Mouse (Mus musculus) G1E (cell line): ENCODE data around the gene Zswim4. TPM values are rescaled to one million over a fixed set of nuclear protein-coding genes. Genes with fewer than 3 reads are reported as not detected.

ENCODE experiments used
- ATAC-seq: 2 replicates; pipeline ENCODE4 v1.8.0; 2016; ENCODE audit warnings: mild to moderate bottlenecking; ENCODE audit not compliant: insufficient number of reproducible peaks, poor library complexity, low FRiP score, severe bottlenecking; ENCODE audit errors: extremely low read depth
- DNase-seq: peaks from one replicate; pipeline ENCODE4 v3.0.0; 2012; ENCODE audit warnings: low spot score
- H3K27me3 ChIP-seq: 2 replicates; pipeline ENCODE4 v1.6.1; 2012; ENCODE audit warnings: mild to moderate bottlenecking, low read length, inconsistent platforms; ENCODE audit not compliant: insufficient read depth
- H3K36me3 ChIP-seq: replicated peaks from 2 replicates; pipeline ENCODE3; 2012; ENCODE audit warnings: mild to moderate bottlenecking, inconsistent platforms
- H3K4me1 ChIP-seq: 2 replicates; pipeline ENCODE4 v1.6.1; 2012; ENCODE audit warnings: low read depth, low read length, inconsistent platforms, mixed read lengths; ENCODE audit not compliant: insufficient read depth
- H3K4me3 ChIP-seq: 2 replicates; pipeline ENCODE4 v1.5.1; 2012; ENCODE audit warnings: low read depth, mild to moderate bottlenecking, inconsistent platforms, low read length, moderate library complexity, mixed read lengths
- H3K9me3 ChIP-seq: replicated peaks from 2 replicates; pipeline ENCODE4 v1.6.1; 2012; ENCODE audit warnings: inconsistent platforms
- CTCF ChIP-seq: IDR thresholded peaks from 2 replicates; pipeline ENCODE4 v1.5.1; 2012; ENCODE audit warnings: low read depth, low read length, inconsistent platforms, mixed read lengths
- GATA1 ChIP-seq: IDR thresholded peaks from 2 replicates; pipeline ENCODE4 v1.6.1; 2012; ENCODE audit warnings: borderline replicate concordance, low read length, inconsistent platforms, mixed read lengths
- GATA2 ChIP-seq: IDR thresholded peaks from 2 replicates; pipeline ENCODE4 v1.6.1; 2012; ENCODE audit warnings: low read depth, low read length, inconsistent platforms, borderline replicate concordance
- POLR2AphosphoS5 ChIP-seq: IDR thresholded peaks from 2 replicates; pipeline ENCODE4 v1.6.1; 2012; ENCODE audit warnings: low read depth, low read length, inconsistent platforms; ENCODE audit not compliant: insufficient replicate concordance
- TAL1 ChIP-seq: conservative IDR thresholded peaks from 2 replicates; pipeline ENCODE4 v1.6.1; 2012; ENCODE audit warnings: low read depth, low read length, inconsistent platforms, mixed read lengths
- polyA plus RNA-seq: library from polyadenylated mRNA; stranded (reverse); fragments of >175 nt; gene quantifications from 2 replicates; pipeline ENCODE4 v1.2.3, GENCODE M21; 2012
- total RNA-seq, 2 experiments: library from RNA; stranded (forward) in 1 of 2; stranded (reverse) in 1 of 2; fragments of 200-1000 nt in 1 of 2; fragments of >200 nt in 1 of 2; fragmentation: Nextera tagmentation in 1 of 2; gene quantifications; 2 replicates each; pipeline ENCODE4 v1.2.3; 2014 to 2017

The Zswim4 gene
- total and polyA plus RNA-seq, 3 experiments: 5.7 to 19.0 (median 8.5) TPM

DNA sequence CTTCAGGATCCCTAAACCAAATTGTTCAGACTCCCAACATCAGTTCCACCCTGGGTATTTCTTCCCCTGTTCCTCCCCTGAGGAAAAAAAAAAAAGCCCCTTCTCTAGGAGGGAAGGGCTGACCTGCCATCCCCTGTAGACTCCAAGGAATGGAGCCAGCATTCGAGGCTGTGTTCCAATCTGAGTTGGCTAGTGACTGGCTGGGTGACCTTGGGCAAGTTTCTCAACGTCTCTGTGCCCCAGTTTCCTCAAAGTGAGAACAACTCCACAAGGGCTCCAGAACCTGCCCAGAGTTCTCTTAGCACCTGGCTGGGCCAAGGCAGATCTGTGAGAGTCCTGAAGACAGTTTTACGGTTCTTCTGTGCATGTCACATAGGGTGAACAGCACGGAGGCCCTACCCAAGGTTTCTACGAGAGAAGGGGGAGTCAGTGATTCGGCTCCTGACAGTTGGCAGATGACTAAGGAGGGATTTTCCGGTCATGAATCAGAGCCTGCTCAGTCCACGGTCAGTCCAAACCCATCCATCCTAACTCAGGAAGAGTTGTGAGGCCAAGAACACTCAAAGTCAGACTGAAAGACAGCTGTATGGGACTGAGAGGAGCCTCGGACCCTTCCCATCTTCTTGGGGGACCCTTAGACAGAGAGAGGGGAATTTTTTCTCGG lies 977 bp downstream of the Zswim4 start:
- H3K36me3 ChIP-seq: peaks cover 42% of the 10 kb centered on the region
- H3K9me3 ChIP-seq: no peaks in the 10 kb centered on the region
- H3K27me3 ChIP-seq: peaks cover 2% of the 10 kb centered on the region; the same call in 1 of the 2 replicates
- H3K4me1 ChIP-seq: peaks cover 22% of the 10 kb centered on the region
- TF ChIP-seq GATA1 (no peak), GATA2 (no peak), CTCF (no peak), TAL1 (no peak), POLR2AphosphoS5 (no peak)
- DNase-seq: no peak
- H3K4me3 ChIP-seq: peak overlapping the region; percentile 84
- no peak for ATAC-seq

DNA sequence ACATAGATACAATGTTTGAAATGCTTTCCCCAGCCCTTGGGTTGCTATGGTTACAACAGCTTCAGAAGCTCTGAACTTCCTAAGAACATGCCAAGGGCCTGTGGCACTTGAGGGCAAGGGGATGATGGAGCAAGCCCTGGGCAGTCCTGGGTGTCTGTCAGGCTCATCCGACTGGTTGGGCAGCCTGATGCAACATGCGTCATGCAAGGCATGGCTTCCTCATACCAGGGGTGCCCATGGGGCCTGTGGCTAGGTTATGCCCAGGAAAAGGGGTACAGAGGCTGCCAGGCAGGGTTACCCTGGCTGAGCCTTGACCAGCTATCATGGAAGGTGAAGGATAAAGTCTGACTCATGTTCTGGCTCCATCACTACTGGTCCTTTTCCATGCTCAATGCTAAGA lies 3.8 kb downstream of the Zswim4 start:
- TF ChIP-seq POLR2AphosphoS5 (no peak), GATA2 (no peak), GATA1 (no peak), CTCF (no peak), TAL1 (no peak)

DNA sequence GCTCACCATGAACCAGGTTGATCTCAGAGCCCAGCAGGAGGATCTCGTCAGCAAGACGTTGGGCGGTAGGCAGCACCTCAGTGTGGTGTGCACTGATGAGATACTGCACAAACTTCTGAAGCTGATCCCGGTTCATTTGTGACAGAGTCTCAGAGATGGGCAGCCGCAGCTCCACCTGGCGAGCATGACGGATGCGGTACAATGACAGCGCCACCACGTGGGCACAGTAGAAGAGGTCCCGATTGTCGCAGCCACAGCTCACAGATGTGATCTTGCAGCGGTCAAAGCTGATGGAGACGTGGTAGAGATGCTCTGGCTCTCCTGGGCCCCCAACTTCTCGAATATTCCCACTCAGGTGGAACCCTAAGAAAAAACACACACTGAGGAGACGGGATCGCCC lies 6.1 kb downstream of the Zswim4 start:
- no peak for ATAC-seq
- H3K27me3 ChIP-seq: no peaks in the 10 kb centered on the region
- DNase-seq: no peak
- H3K4me1 ChIP-seq: peaks cover 5% of the 10 kb centered on the region
- peaks cover 91% of the 10 kb centered on the region for H3K36me3 ChIP-seq
- H3K4me3 ChIP-seq: no peak overlapping the region
- no peaks in the 10 kb centered on the region for H3K9me3 ChIP-seq
- TF ChIP-seq TAL1 (no peak), CTCF (no peak), GATA1 (no peak), POLR2AphosphoS5 (no peak), GATA2 (no peak)

More for the DNA sequence above, 3.8 kb downstream of the Zswim4 start:
- peaks cover 19% of the 10 kb centered on the region for H3K4me1 ChIP-seq
- H3K36me3 ChIP-seq: peaks cover 68% of the 10 kb centered on the region
- no peak overlapping the region for H3K4me3 ChIP-seq
- DNase-seq (no peak), ATAC-seq (no peak)
- no peaks in the 10 kb centered on the region for H3K9me3 ChIP-seq
- H3K27me3 ChIP-seq: no peaks in the 10 kb centered on the region

DNA sequence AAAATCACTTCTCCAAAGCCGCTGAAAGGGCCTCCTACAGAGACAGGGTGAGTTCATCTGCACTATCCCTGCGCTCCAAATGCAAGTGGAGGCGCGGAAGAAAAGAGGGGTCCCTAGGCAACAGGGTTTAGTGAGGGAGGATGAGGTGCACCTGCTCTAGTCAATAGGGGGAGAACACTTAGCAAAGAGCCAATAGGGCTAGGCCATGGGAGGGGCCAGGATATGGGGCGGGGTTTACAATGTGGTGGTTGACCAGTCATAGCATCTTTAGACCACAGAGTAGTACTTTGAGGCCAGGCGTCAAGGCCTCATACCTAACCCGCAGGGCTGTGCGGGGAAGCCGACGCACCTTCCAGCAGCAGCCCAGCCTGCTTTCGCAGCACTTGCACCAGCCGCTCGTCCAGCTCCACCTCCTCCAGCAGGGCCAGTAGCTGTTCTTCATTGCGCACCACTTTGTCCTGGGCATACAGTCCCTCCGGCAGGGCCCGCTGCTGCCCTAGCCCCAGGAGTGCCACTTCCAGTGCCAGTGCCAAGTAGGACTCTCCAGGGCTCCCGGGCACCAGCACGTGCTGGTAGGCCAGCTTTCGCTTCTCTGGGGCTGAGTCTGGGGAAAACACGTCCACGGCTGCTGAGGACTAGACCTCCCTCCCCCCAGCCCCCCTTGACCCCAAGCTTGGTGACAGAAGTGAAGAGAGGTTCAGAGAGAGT lies 13.4 kb downstream of the Zswim4 start:
- DNase-seq (no peak), ATAC-seq (no peak)
- peaks cover 92% of the 10 kb centered on the region for H3K36me3 ChIP-seq
- no peaks in the 10 kb centered on the region for H3K9me3 ChIP-seq
- H3K27me3 ChIP-seq: no peaks in the 10 kb centered on the region
- no peak overlapping the region; the same call in 1 of the 2 replicates for H3K4me3 ChIP-seq
- H3K4me1 ChIP-seq: peaks cover 33% of the 10 kb centered on the region
- TF ChIP-seq GATA2 (no peak), CTCF (no peak), TAL1 (no peak), GATA1 (no peak), POLR2AphosphoS5 (no peak)

DNA sequence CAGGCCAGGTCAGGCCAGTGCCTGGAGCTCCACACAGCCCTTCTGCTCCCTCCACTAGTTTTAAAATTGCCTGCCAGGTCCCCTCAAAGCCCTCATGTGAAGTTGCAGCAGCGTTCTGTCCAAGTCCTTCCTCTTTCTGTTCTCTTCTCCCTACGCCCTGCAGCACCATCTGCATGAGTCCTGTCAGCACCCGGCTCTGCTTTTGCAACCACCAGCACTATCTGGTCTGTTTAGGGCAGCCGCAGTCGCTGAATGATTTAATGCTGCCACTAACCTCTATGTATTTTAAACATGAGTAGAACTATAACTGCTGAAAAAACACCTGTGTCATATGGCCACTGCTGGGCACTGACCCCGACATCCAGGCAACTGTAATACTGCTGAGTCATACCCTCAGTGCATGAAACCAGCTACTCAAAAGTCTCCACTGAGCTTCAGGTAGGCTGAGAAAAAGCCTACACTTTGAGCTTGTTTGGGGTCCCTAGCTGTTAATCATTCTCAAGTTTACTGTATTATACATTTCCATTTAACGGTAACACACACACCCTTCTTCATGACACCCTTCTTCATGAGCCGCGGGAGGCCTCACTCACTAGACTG lies 14.2 kb downstream of the Zswim4 start:
- ATAC-seq: peak; percentile 54
- TF ChIP-seq TAL1 (no peak), GATA2 (no peak), CTCF (no peak), GATA1 (no peak), POLR2AphosphoS5 (no peak)
- peak overlapping the region; percentile 49; the same call in 1 of the 2 replicates for H3K4me3 ChIP-seq
- no peaks in the 10 kb centered on the region for H3K9me3 ChIP-seq
- H3K27me3 ChIP-seq: no peaks in the 10 kb centered on the region
- DNase-seq: peak; percentile 63
- peaks cover 33% of the 10 kb centered on the region for H3K4me1 ChIP-seq
- peaks cover 92% of the 10 kb centered on the region for H3K36me3 ChIP-seq

DNA sequence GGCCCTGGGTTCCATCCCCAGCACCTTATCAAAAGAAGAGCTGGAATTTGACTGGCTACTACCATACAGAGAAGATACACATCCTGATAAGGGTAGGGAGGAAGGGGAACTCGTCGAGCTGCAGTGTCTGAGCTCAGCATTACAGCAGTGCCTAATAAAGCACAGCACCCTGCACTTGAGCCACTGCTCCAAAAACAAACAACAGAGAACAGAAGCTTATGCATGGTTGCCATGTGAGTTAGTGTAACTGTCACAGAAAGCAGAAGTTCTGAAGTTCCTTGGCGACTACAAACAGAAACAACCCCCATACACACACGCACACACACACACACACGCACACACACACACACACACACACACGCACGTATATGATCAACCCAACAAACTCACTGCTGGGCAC lies 16.8 kb downstream of the Zswim4 start:
- DNase-seq (no peak), ATAC-seq (no peak)
- H3K4me3 ChIP-seq: no peak overlapping the region
- H3K4me1 ChIP-seq: peaks cover 33% of the 10 kb centered on the region
- no peaks in the 10 kb centered on the region for H3K9me3 ChIP-seq
- TF ChIP-seq POLR2AphosphoS5 (no peak), TAL1 (no peak), GATA1 (no peak), GATA2 (no peak), CTCF (no peak)
- no peaks in the 10 kb centered on the region for H3K27me3 ChIP-seq
- peaks cover 91% of the 10 kb centered on the region for H3K36me3 ChIP-seq
